Mouse (Mus musculus) midbrain, postnatal 0 days (tissue): Measurements from ENCODE around the gene Smco3. TPM values are rescaled to one million over a fixed set of nuclear protein-coding genes. Genes with fewer than 3 reads are reported as not detected.

Experiments used
- ATAC-seq: fragments of 200-750 bp; cut with Nextera tagmentation; 2 replicates; pipeline ENCODE4 v1.8.0; 2017; ENCODE audit warnings: moderate number of reproducible peaks, mild to moderate bottlenecking, moderate TSS enrichment, moderate library complexity; ENCODE audit not compliant: low FRiP score
- DNase-seq: peaks from one replicate; pipeline ENCODE4 v3.0.0-alpha.2; 2015; ENCODE audit warnings: low spot score
- H3K27ac ChIP-seq: fragments of 300-500 bp; sonication (generic); 2 replicates; pipeline ENCODE4 v1.5.1; 2014; ENCODE audit warnings: low read depth, mild to moderate bottlenecking, low read length, mixed read lengths
- H3K27me3 ChIP-seq: fragments of 300-500 bp; sonication (generic); 2 replicates; pipeline ENCODE4 v1.6.1; 2014; ENCODE audit warnings: low read length, control low read depth, mixed read lengths; ENCODE audit not compliant: insufficient read depth
- H3K36me3 ChIP-seq: fragments of 300-500 bp; sonication (generic); 2 replicates; pipeline ENCODE4 v1.6.1; 2014; ENCODE audit warnings: low read length, control low read depth, mixed read lengths; ENCODE audit not compliant: insufficient read depth
- H3K4me1 ChIP-seq: fragments of 300-500 bp; sonication (generic); 2 replicates; pipeline ENCODE4 v1.6.1; 2014; ENCODE audit warnings: mild to moderate bottlenecking, control low read depth, antibody characterized with exemption, low read length, mixed read lengths; ENCODE audit not compliant: insufficient read depth
- H3K4me2 ChIP-seq: fragments of 300-500 bp; sonication (generic); 2 replicates; pipeline ENCODE4 v1.6.1; 2014; ENCODE audit warnings: low read depth, mild to moderate bottlenecking, low read length, mixed read lengths; ENCODE audit not compliant: poor library complexity, severe bottlenecking
- H3K4me3 ChIP-seq: fragments of 300-500 bp; sonication (generic); 2 replicates; pipeline ENCODE4 v1.5.1; 2014; ENCODE audit warnings: low read depth, mild to moderate bottlenecking, low read length, moderate library complexity
- H3K9ac ChIP-seq: fragments of 300-500 bp; sonication (generic); replicated peaks from 2 replicates; pipeline ENCODE4 v1.6.1; 2014; ENCODE audit warnings: mild to moderate bottlenecking, low read length, moderate library complexity, mixed read lengths; ENCODE audit not compliant: poor library complexity, severe bottlenecking
- H3K9me3 ChIP-seq: fragments of 300-500 bp; sonication (generic); 2 replicates; pipeline ENCODE4 v1.6.1; 2016; ENCODE audit warnings: low read length, control low read depth
- CTCF ChIP-seq: IDR thresholded peaks from 2 replicates; pipeline ENCODE4 v1.5.1; 2016; ENCODE audit warnings: antibody characterized with exemption, mild to moderate bottlenecking
- WGBS: fragments of 180-500 bp; shearing (Covaris S2); extraction: QIAGEN DNeasy Blood & Tissue Kit; methylation state at CpG from one replicate; pipeline ENCODE4 v1.1.7; 2014; 5-methylcytosine and 5-hydroxymethylcytosine counted together
- polyA plus RNA-seq: library from polyadenylated mRNA; unstranded; fragments of >200 nt; fragmentation: Nextera tagmentation; extraction: Ambion mirVana; gene quantifications from 2 replicates; pipeline ENCODE4 v1.2.1, GENCODE M21; 2015
- total RNA-seq: library from RNA; depleted of rRNA; stranded (reverse); fragments of >200 nt; gene quantifications from 2 replicates; pipeline ENCODE4 v1.2.3, GENCODE M21; 2014

Gene Smco3
- total and polyA plus RNA-seq, 2 experiments from 2014 or later, result 0.83 to 3.6 TPM

DNA sequence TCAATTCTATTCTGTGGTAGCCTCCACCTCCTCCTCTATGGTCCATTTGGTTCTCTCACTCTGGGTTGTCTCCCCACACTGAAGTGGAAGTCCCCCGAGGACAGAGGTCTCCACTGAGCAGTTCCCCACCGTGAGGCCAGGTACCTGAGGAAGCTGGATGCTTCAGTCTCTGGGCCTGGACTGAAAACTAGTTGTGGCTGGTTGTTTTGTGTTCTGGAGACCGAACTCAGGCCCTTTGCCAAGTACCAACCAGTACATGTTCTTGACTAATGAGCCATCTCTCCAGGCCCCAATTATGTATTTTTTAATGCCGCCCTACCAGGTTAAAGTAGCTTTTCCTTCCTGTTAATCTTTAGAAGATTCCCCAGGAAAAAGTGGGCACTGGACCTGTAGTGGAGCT lies 17.1 kb upstream of the Smco3 start:
- Histone ChIP-seq H3K4me3 (no peak overlapping the region), H3K9me3 (no peaks in the 10 kb centered on the region), H3K9ac (no peak overlapping the region), H3K27ac (peak overlapping the region; percentile 3; the same call in 1 of the 2 replicates), H3K36me3 (no peaks in the 10 kb centered on the region), H3K4me1 (no peaks in the 10 kb centered on the region; the same call in 1 of the 2 replicates), H3K27me3 (no peaks in the 10 kb centered on the region), H3K4me2 (no peak overlapping the region)
- TF ChIP-seq CTCF, result no peak
- 86% methylated on average over 4 of the region's 4 CpGs for WGBS
- DNase-seq (no peak), ATAC-seq (no peak)

DNA sequence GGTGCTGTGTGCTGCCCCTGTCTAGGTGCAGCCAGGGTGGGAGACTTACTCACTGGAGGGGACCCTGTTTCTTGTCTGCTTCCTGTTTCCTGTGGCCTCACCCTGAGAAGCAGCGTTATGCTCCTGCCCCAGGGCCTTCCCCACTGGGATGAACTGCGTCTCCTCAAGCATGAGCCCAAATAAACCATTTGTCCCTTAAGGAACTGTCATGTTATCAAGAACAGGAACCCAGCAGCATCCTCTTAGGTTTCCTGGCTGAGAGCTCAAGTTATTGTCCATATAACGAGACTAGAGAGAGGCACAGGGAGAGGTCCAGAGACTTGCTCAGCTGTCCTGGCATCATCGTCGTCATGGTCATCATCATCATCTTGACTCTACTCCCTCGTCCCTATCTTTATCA lies 15.0 kb upstream of the Smco3 start:
- Histone ChIP-seq H3K9me3 (no peaks in the 10 kb centered on the region), H3K9ac (no peak overlapping the region), H3K4me3 (no peak overlapping the region), H3K4me2 (no peak overlapping the region), H3K27ac (no peak overlapping the region), H3K4me1 (no peaks in the 10 kb centered on the region; the same call in 1 of the 2 replicates), H3K36me3 (no peaks in the 10 kb centered on the region), H3K27me3 (no peaks in the 10 kb centered on the region)
- ATAC-seq, result no peak
- DNase-seq, result no peak
- TF ChIP-seq CTCF, result no peak
- WGBS, result 77% methylated on average over 6 of the region's 6 CpGs

DNA sequence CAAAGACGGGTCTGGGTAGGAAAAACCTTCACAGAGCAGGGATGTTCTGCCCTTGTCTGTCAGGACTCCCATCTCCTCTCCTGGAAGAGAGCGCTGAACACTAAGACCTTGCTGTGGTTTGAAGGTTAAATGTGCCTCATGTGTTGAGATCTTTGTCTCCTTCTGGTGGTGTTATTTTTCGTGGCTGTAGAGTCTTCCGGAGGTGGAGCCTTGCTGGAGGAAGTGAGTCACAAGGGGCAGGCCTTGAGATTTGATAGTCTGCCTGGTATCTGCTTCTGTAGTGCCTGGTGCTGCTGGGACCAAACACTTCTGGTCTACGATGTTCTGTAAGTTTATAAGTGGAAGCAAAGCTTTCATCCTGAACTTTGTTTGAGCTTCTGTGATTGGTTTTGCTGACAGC lies 13.7 kb upstream of the Smco3 start:
- H3K27ac ChIP-seq, result no peak overlapping the region
- DNase-seq (no peak), ATAC-seq (no peak)
- no peaks in the 10 kb centered on the region for H3K27me3 ChIP-seq
- H3K4me3 ChIP-seq, result no peak overlapping the region
- no peaks in the 10 kb centered on the region; the same call in 1 of the 2 replicates for H3K4me1 ChIP-seq
- H3K9ac ChIP-seq, result no peak overlapping the region
- H3K4me2 ChIP-seq, result no peak overlapping the region
- no peaks in the 10 kb centered on the region for H3K36me3 ChIP-seq
- H3K9me3 ChIP-seq, result no peaks in the 10 kb centered on the region
- no peak for TF ChIP-seq CTCF
- 87% methylated on average over 5 of the region's 5 CpGs for WGBS

DNA sequence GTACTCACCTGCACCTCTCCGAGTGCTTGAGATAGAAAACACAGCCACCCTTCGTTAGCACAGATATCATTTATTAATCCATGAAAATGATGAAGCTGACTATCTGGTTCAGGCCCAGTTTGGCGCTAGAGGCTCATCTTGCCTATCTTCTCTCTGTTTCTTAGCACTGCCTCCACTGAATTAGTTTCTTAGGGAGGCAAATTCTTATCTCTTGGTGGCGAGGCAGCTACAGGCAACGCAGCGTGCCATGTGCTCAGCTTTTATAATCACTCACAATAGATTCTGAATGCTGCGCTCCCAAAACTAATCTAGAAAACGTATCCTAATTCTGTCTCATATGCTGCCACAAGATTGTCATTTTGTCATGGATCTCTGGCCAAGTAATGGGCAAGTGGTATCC lies 13.1 kb upstream of the Smco3 start:
- TF ChIP-seq CTCF, result no peak
- Histone ChIP-seq H3K36me3 (no peaks in the 10 kb centered on the region), H3K4me3 (no peak overlapping the region), H3K27ac (no peak overlapping the region), H3K9me3 (no peaks in the 10 kb centered on the region), H3K4me2 (no peak overlapping the region), H3K9ac (no peak overlapping the region), H3K27me3 (no peaks in the 10 kb centered on the region), H3K4me1 (no peaks in the 10 kb centered on the region; the same call in 1 of the 2 replicates)
- WGBS, result 78% methylated on average over 8 of the region's 8 CpGs
- ATAC-seq, result no peak
- no peak for DNase-seq

DNA sequence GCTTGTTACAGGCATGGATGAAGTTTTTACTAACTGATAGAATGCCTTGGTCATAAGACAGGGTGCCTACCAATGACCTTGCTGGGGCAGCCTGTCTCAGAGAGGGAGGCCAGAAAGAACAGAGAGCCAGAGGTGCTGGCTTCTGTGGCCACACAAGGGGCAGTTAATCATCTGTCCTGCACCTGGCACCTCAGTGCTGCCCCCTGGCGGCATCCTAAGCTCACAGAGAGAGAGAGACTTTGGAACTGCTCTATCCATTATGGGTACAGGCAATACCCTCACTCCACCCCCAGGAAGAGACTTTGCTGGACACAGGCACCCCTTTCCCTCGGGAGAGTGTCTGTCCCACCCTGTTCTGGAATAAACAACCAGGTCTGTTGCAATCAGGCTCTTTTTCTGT lies 12.5 kb upstream of the Smco3 start:
- no peak overlapping the region for H3K27ac ChIP-seq
- WGBS, result 22% methylated on average over 2 of the region's 2 CpGs
- no peaks in the 10 kb centered on the region for H3K27me3 ChIP-seq
- peak; percentile 66 for TF ChIP-seq CTCF
- H3K4me3 ChIP-seq, result no peak overlapping the region
- DNase-seq (no peak), ATAC-seq (no peak)
- no peak overlapping the region for H3K4me2 ChIP-seq
- no peak overlapping the region for H3K9ac ChIP-seq
- H3K4me1 ChIP-seq, result no peaks in the 10 kb centered on the region; the same call in 1 of the 2 replicates
- no peaks in the 10 kb centered on the region for H3K9me3 ChIP-seq
- H3K36me3 ChIP-seq, result no peaks in the 10 kb centered on the region

DNA sequence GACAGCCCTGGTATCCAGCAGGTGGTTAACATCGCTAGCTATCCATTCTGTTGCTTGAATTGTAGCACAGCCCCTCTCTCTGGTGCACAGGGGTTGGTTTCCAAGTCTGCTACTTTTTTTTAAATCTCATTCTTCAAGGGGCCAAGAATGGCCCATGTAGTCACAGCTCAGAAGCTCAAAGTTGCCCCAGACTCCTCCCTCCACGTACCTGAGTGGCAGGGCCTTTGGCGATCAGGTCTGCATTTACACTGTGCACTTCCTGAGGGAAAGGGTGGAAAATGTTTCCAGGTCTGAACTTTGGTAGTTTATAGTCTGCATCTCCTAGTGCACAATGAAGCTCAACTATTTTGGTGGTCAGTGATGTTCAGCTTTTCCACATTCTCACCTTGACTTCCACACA lies 12.0 kb upstream of the Smco3 start:
- H3K9me3 ChIP-seq, result no peaks in the 10 kb centered on the region
- no peaks in the 10 kb centered on the region for H3K4me1 ChIP-seq
- H3K27ac ChIP-seq, result no peak overlapping the region
- TF ChIP-seq CTCF, result no peak
- ATAC-seq, result no peak
- H3K9ac ChIP-seq, result no peak overlapping the region
- no peaks in the 10 kb centered on the region for H3K36me3 ChIP-seq
- DNase-seq, result no peak
- H3K4me2 ChIP-seq, result no peak overlapping the region
- H3K27me3 ChIP-seq, result no peaks in the 10 kb centered on the region
- WGBS, result 89% methylated on average over 3 of the region's 3 CpGs
- H3K4me3 ChIP-seq, result no peak overlapping the region
